Mouse (Mus musculus) hindbrain, postnatal 0 days (tissue): ENCODE measurements around the gene Trim42. TPM values are rescaled to one million over a fixed set of nuclear protein-coding genes. Genes with fewer than 3 reads are reported as not detected.

Source experiments
- ATAC-seq: fragments of 200-750 bp; cut with Nextera tagmentation; 2 replicates; pipeline ENCODE4 v1.8.0; 2017; ENCODE audit warnings: mild to moderate bottlenecking, moderate TSS enrichment, moderate library complexity
- DNase-seq: peaks from one replicate; pipeline ENCODE4 v3.0.0-alpha.2; 2015; ENCODE audit warnings: low spot score
- H3K27ac ChIP-seq: fragments of 300-500 bp; sonication (generic); 2 replicates; pipeline ENCODE4 v1.5.1; 2014; ENCODE audit warnings: mild to moderate bottlenecking
- H3K27me3 ChIP-seq: fragments of 300-500 bp; sonication (generic); 2 replicates; pipeline ENCODE4 v1.6.1; 2014; ENCODE audit warnings: low read length, mixed read lengths; ENCODE audit not compliant: insufficient read depth
- H3K36me3 ChIP-seq: fragments of 300-500 bp; sonication (generic); 2 replicates; pipeline ENCODE4 v1.6.1; 2014; ENCODE audit warnings: low read length, mixed read lengths; ENCODE audit not compliant: insufficient read depth
- H3K4me1 ChIP-seq: fragments of 300-500 bp; sonication (generic); 2 replicates; pipeline ENCODE4 v1.6.1; 2014; ENCODE audit warnings: antibody characterized with exemption, low read length, mixed read lengths; ENCODE audit not compliant: insufficient read depth
- H3K4me2 ChIP-seq: fragments of 300-500 bp; sonication (generic); 2 replicates; pipeline ENCODE4 v1.6.1; 2014; ENCODE audit warnings: low read depth, mild to moderate bottlenecking, low read length, moderate library complexity, mixed read lengths
- H3K4me3 ChIP-seq: fragments of 300-500 bp; sonication (generic); 2 replicates; pipeline ENCODE4 v1.5.1; 2014; ENCODE audit warnings: low read length
- H3K9ac ChIP-seq: fragments of 300-500 bp; sonication (generic); replicated peaks from 2 replicates; pipeline ENCODE4 v1.6.1; 2014; ENCODE audit warnings: mild to moderate bottlenecking, low read length, moderate library complexity, mixed read lengths
- H3K9me3 ChIP-seq: fragments of 300-500 bp; sonication (generic); 2 replicates; pipeline ENCODE4 v1.6.1; 2016; ENCODE audit warnings: low read length, mixed read lengths
- CTCF ChIP-seq: IDR thresholded peaks from 2 replicates; pipeline ENCODE4 v1.5.1; 2016; ENCODE audit warnings: antibody characterized with exemption, control low read depth, low read depth
- WGBS: fragments of 180-500 bp; shearing (Covaris S2); extraction: QIAGEN DNeasy Blood & Tissue Kit; methylation state at CpG from one replicate; pipeline ENCODE4 v1.1.7; 2014; 5-methylcytosine and 5-hydroxymethylcytosine counted together
- polyA plus RNA-seq: library from polyadenylated mRNA; unstranded; fragments of >200 nt; fragmentation: Nextera tagmentation; extraction: Ambion mirVana; gene quantifications from 2 replicates; pipeline ENCODE4 v1.2.1, GENCODE M21; 2015
- total RNA-seq: library from RNA; depleted of rRNA; stranded (reverse); fragments of >200 nt; gene quantifications from 2 replicates; pipeline ENCODE4 v1.2.3, GENCODE M21; 2014

Trim42 gene
- total and polyA plus RNA-seq, 2 experiments from 2014 or later = not detected

DNA sequence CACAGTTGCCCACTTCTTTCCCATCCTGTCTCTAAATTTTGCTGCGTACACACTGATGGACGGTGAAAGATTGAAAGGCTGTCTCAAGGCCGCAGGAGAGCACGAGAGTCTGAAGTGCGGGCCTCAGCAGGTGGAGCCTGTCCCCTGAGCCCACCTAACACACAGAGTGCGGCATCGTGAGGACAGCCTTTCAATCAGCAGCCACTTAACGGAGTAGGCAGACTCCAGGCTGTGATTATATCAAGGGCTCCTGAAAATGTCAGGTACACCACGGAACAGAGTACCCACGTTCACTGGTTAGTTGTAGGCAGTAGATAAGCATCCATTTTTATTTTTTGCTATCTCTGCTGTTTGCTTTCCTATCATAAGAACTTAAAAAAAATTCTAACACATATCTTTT lies 47.6 kb downstream of the Trim42 start:
- Histone ChIP-seq H3K9me3 (no peaks in the 10 kb centered on the region), H3K9ac (no peak overlapping the region), H3K4me3 (no peak overlapping the region), H3K27me3 (no peaks in the 10 kb centered on the region), H3K4me2 (no peak overlapping the region), H3K36me3 (no peaks in the 10 kb centered on the region), H3K27ac (no peak overlapping the region), H3K4me1 (no peaks in the 10 kb centered on the region)
- no peak for DNase-seq
- TF ChIP-seq CTCF = no peak
- WGBS = 63% methylated on average over 10 of the region's 10 CpGs
- no peak for ATAC-seq

- no peak overlapping the region for H3K4me2 ChIP-seq
- no peaks in the 10 kb centered on the region for H3K27me3 ChIP-seq
- no peak overlapping the region for H3K27ac ChIP-seq
- TF ChIP-seq CTCF = peak; percentile 59
- H3K9me3 ChIP-seq = no peaks in the 10 kb centered on the region
- DNase-seq = no peak
- 76% methylated on average over 10 of the region's 10 CpGs for WGBS
- H3K9ac ChIP-seq = no peak overlapping the region
- H3K4me1 ChIP-seq = no peaks in the 10 kb centered on the region
- H3K36me3 ChIP-seq = no peaks in the 10 kb centered on the region
- H3K4me3 ChIP-seq = no peak overlapping the region
- peak; percentile 32; the same call in 1 of the 2 replicates for ATAC-seq
Observed at GRCm38 (mm10) chr9:97315421-97316055, 54.2 kb downstream of the Trim42 start.

DNA sequence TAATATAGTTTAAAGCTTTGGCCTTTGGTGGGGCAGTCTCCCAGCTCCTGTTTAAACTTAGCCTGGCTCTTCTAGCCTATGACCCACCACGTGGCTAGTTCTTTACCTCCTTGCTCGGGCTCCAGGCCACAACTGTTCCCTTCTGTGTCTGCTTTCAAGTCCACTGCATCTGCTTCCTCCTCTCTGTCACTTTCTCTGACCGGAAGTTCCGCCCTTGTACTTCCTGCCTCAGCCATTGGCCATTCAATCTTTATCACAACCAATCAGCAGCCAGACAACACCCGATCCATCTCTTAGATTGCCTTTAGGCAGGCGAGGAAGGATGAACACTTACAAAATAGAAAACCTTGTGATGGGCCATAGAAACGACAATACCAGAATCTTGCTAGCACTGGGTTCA lies 58.1 kb downstream of the Trim42 start:
- WGBS = 82% methylated on average over 7 of the region's 7 CpGs
- Histone ChIP-seq H3K9ac (no peak overlapping the region), H3K4me2 (no peak overlapping the region), H3K27me3 (no peaks in the 10 kb centered on the region), H3K36me3 (no peaks in the 10 kb centered on the region), H3K9me3 (no peaks in the 10 kb centered on the region), H3K4me1 (no peaks in the 10 kb centered on the region), H3K27ac (no peak overlapping the region), H3K4me3 (no peak overlapping the region)
- no peak for ATAC-seq
- DNase-seq = no peak
- TF ChIP-seq CTCF = no peak

GRCm38 (mm10) chr9:97309509-97310053 lies 60.2 kb downstream of the Trim42 start:
- H3K9ac ChIP-seq = no peak overlapping the region
- no peak for DNase-seq
- no peaks in the 10 kb centered on the region for H3K9me3 ChIP-seq
- H3K27ac ChIP-seq = no peak overlapping the region
- no peaks in the 10 kb centered on the region for H3K27me3 ChIP-seq
- H3K4me1 ChIP-seq = no peaks in the 10 kb centered on the region
- 90% methylated on average over 7 of the region's 7 CpGs for WGBS
- H3K36me3 ChIP-seq = no peaks in the 10 kb centered on the region
- H3K4me3 ChIP-seq = no peak overlapping the region
- TF ChIP-seq CTCF = no peak
- no peak for ATAC-seq
- H3K4me2 ChIP-seq = no peak overlapping the region

DNA sequence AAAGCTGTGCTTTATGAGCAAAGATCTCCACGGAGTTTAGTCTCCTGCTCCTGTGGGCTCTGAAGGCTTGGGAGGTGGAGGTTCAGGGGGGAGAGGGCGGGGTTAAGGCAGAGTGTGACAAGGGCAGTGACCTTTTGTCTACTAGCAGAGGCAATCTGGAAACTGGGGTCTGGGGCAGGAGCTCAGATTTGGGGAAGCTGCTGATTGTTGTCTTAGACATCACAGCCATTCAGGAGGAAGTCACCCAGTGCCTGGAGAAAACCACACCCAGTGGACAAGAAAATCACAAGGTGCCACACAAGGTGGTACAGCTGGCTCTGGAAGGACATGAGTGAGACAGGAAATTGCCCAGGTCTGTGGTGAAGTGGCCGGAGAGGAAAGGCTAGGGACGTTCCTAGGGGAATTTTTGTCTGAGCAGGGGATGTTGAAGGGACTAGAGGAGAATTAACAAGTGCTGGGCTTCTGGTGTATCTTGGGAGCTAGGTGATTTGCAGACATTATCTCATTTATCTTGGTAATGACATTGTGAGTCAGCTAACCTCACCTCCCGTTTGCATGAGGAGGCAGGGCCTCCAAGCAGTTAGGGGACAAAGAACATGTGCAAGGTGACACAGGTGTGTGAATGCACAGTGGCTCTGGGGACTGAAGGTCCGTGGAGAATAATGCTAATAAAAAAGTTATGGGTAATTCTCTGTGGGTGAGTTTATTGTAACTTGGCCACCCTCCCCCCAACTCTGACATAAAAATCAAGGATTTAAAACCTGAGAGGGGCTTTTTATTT lies 61.9 kb downstream of the Trim42 start:
- no peak for TF ChIP-seq CTCF
- no peak overlapping the region for H3K4me3 ChIP-seq
- H3K4me1 ChIP-seq = no peaks in the 10 kb centered on the region
- no peaks in the 10 kb centered on the region for H3K27me3 ChIP-seq
- 59% methylated on average over 6 of the region's 6 CpGs for WGBS
- ATAC-seq (no peak), DNase-seq (no peak)
- H3K9me3 ChIP-seq = no peaks in the 10 kb centered on the region
- H3K27ac ChIP-seq = no peak overlapping the region
- no peak overlapping the region for H3K9ac ChIP-seq
- no peak overlapping the region for H3K4me2 ChIP-seq
- H3K36me3 ChIP-seq = no peaks in the 10 kb centered on the region
